Mouse (Mus musculus) c-Kit-positive CD71-positive TER-119-negative erythroid progenitor cells, embryonic 14.5 days (primary cell): Measurements from ENCODE around the gene Alx3.
"Not testable (repeated sequence)": the region's sequence is repeated elsewhere in the genome, so short reads cannot be mapped to it uniquely, and the experiment has no call there.

Experiments used
- DNase-seq: peaks from one replicate; pipeline ENCODE4 v3.0.0-alpha.2; 2013; ENCODE audit warnings: low read depth

The Alx3 gene

GRCm38 (mm10) chr3:107624424-107624823 is 29.6 kb downstream of the Alx3 start:
- DNase-seq, result no peak

- DNase-seq, result no peak
These were observed 30.7 kb downstream of the Alx3 start for GRCm38 (mm10) chr3:107625536-107625935.

DNA sequence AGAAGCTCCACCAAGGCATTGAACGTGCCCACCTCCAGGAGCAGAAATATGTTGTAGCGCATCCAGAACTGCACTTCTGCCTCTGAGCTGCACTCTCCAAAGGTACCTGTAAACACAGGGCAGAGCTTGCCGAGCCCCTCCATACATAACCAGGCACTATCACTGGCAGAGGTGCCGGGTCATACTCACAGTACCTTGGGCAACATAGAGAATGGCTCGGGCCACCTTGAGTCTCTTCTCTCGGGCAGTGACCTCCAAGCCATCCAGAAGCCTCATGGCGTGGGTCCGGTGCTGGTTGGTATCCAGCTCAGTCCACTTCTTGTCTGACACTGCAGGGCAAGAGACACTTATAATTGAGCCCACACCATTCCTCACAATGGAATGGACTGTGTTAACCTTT is 31.9 kb downstream of the Alx3 start:
- DNase-seq, result no peak

GRCm38 (mm10) chr3:107627641-107628040 is 32.8 kb downstream of the Alx3 start:
- DNase-seq, result no peak

- no peak for DNase-seq
These were observed 33.7 kb downstream of the Alx3 start for GRCm38 (mm10) chr3:107628551-107628950.

GRCm38 (mm10) chr3:107629411-107629810 is 34.6 kb downstream of the Alx3 start:
- DNase-seq, result no peak

DNA sequence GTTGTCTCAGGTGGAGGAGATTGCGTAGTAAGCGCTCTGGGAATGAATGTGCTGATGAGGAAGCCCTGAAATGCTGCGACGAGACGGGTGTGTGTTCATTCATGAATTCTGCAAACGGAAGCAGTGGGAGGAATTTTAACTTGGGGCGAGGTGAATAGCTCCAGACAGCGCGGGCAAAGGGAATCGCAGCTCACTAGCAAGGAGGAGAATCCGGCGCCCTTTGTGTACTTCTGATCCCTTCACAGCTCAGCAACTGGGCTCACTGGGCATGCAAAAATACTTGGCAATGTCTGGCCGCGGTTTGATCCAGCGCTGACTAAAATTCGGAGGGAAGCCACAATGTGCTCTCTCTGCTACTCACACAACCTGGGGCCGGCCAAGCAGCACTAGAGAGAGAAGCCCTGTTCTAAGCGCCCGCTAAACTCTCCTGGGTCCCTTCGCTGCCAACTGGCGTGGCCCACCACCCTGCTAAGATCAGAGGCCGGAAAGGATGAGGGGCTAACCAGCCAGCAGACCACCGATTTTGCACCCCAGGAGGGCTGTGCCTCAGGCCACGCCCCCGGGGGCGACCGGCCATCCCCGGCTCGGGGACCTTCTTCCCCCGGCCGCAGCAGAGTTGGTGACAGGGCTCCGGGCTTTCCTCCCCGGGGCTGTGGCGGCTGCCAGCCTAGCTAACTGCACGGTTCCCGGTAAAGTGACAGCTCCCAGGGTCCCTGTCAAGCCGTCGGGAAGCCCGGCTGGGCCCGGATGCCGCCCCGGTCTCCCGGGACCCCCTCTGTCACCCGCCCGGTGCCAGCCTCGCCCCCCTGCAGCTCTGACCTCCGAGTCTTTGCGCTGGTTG is 36.1 kb downstream of the Alx3 start, which contains the start of gene Gm10961:
Gm10961 (plus strand) TSS at position 641 of the 841 bp plus-strand sequence.
- peak; percentile 14 for DNase-seq

GRCm38 (mm10) chr3:107631523-107631958 is 36.7 kb downstream of the Alx3 start, which contains the start of gene Strip1:
Strip1 (minus strand) TSS chr3:107631694.
- DNase-seq, result peak; percentile 94

GRCm38 (mm10) chr3:107632786-107633185 is 38.0 kb downstream of the Alx3 start:
- no peak for DNase-seq

DNA sequence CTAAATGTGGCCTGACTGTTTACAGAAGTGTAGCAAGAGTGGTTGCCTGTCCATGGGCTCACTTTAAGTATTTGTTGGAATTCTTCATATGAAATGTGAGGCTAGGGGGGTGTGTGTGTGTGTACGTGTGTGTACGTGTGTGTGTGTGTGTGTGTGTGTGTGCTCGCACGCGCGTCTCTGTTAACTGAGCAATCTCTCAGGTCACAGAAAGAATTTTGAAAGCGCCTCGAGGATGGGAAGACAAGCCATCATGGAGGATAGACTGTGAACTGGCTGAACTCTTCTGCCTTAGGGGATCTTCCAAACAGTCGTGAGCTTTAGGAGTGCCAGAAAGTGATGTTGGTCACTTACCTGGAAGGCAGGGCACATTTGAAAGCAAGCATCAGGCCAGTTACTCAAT is 39.1 kb downstream of the Alx3 start:
- DNase-seq, result no peak

GRCm38 (mm10) chr3:107635836-107636235 is 41.0 kb downstream of the Alx3 start:
- no peak for DNase-seq

DNA sequence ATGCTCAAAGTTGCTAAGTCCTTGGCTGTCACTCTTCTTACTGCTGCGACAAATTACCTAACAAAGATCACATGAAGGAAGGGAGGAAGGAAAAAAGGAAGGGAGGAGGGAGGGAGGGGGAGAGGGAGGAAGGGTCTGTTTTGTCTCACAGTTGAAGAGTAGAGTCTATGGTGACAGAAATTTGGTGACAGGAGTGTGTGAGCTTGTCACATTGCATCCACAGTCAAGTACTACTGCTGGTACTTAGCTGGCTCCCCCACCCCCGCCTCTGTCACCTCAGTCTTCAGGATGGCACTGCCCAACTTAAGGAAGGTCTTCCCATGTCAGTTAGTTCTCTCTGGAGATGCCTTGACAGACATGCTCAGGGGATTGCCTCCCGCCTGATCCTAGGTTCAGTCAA is 41.4 kb downstream of the Alx3 start:
- DNase-seq, result no peak

- no peak for DNase-seq
These were observed 42.9 kb downstream of the Alx3 start for GRCm38 (mm10) chr3:107637606-107638172.

- DNase-seq, result no peak
These were observed 52.1 kb downstream of the Alx3 start for GRCm38 (mm10) chr3:107646947-107647346.

DNA sequence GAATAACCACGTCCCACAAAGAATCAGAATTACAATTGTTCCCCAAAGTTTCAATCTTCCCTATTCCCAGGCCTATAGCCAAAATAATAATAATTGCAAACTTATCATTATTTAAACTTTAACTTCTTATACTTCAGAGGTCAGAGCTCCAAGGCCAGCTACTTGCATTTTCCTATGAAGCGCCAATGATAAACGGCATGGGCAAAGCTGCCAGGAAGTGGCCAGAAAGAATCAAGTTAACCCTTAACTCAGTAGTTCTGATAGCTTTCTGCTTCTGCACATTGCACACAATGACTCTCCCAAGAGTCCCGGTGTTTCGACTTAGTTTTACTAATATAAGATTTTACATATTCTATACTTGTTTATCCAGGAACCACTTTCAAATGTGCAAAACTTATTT is 55.4 kb downstream of the Alx3 start:
- DNase-seq, result not testable (repeated sequence)

DNA sequence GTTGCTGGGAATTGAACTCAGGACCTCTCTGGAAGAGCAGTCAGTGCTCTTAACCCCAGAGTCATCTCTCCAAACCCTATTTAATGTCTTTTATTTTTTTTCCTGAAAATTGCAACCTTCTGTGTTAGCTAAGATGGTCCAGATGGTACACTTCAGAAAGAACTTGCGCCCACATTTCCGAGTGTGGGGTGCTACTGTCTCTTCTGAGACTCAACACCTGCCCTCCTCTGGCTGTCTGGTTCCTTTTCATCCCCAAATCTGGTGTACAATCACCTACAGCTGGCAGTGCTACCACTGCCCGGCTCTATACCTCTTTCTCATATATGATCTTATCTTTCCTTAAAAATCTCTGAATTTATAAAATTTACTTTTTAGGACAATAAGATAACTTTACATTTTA is 58.1 kb downstream of the Alx3 start:
- no peak for DNase-seq

- no peak for DNase-seq
These were observed 60.0 kb downstream of the Alx3 start for GRCm38 (mm10) chr3:107654861-107655260.
